Mouse (Mus musculus): Measurements from ENCODE around the gene Slc7a15. TPM values are rescaled to one million over a fixed set of nuclear protein-coding genes. Genes with fewer than 3 reads are reported as not detected.

The Slc7a15 gene
- polyA plus RNA-seq, 1 experiment: not detected

- TF ChIP-seq GATA1 (IDR thresholded peaks at IDR 0.05; ENCODE audit: low read length): no peak
These were observed 102.1 kb downstream of the Slc7a15 start for GRCm38 (mm10) chr12:8496679-8497313.

- no peak for TF ChIP-seq GATA1 (IDR thresholded peaks at IDR 0.05; ENCODE audit: low read length)
These were observed 102.8 kb downstream of the Slc7a15 start for GRCm38 (mm10) chr12:8495881-8496678.

- TF ChIP-seq GATA1 (IDR thresholded peaks at IDR 0.05; ENCODE audit: low read length): no peak
These were observed 104.2 kb downstream of the Slc7a15 start for GRCm38 (mm10) chr12:8494675-8495074.

- no peak for TF ChIP-seq GATA1 (IDR thresholded peaks at IDR 0.05; ENCODE audit: low read length)
These were observed 105.5 kb downstream of the Slc7a15 start for GRCm38 (mm10) chr12:8493386-8493785.

GRCm38 (mm10) chr12:8489098-8489497, 109.8 kb downstream of the Slc7a15 start:
- TF ChIP-seq GATA1 (IDR thresholded peaks at IDR 0.05; ENCODE audit: low read length): no peak

- TF ChIP-seq GATA1 (IDR thresholded peaks at IDR 0.05; ENCODE audit: low read length): no peak
These were observed 110.2 kb downstream of the Slc7a15 start for GRCm38 (mm10) chr12:8488652-8488980.

GRCm38 (mm10) chr12:8487959-8488651, 110.8 kb downstream of the Slc7a15 start:
- TF ChIP-seq GATA1 (IDR thresholded peaks at IDR 0.05; ENCODE audit: low read length): no peak

GRCm38 (mm10) chr12:8487281-8487680, 111.6 kb downstream of the Slc7a15 start:
- TF ChIP-seq GATA1 (IDR thresholded peaks at IDR 0.05; ENCODE audit: low read length): no peak

GRCm38 (mm10) chr12:8485247-8485646, 113.6 kb downstream of the Slc7a15 start:
- TF ChIP-seq GATA1 (IDR thresholded peaks at IDR 0.05; ENCODE audit: low read length): no peak

- TF ChIP-seq GATA1 (IDR thresholded peaks at IDR 0.05; ENCODE audit: low read length): no peak
These were observed 116.7 kb downstream of the Slc7a15 start for GRCm38 (mm10) chr12:8482169-8482568.

Other genes with a start within 250 kb of the Slc7a15 start
- gene Rhob, start 99.1 kb downstream of the Slc7a15 start, polyA plus RNA-seq (2012): 0.02 and 0.03 TPM in 2 replicates
- 96.7 and 150 TPM in 2 replicates for gene Pum2, start 75.1 kb upstream of the Slc7a15 start, polyA plus RNA-seq (2012)
- gene Sdc1, start 172.3 kb upstream of the Slc7a15 start, polyA plus RNA-seq (2012): 0.32 and 0.70 TPM in 2 replicates